Mouse (Mus musculus) lung, postnatal 0 days (tissue): ENCODE data around the gene Fam241b. TPM values are rescaled to one million over a fixed set of nuclear protein-coding genes. Genes with fewer than 3 reads are reported as not detected.

ENCODE experiments used
- ATAC-seq: fragments of 200-750 bp; cut with Nextera tagmentation; 2 replicates; pipeline ENCODE4 v1.8.0; 2017; ENCODE audit warnings: moderate library complexity
- DNase-seq: peaks from one replicate; pipeline ENCODE4 v3.0.0-alpha.2; 2016; ENCODE audit warnings: low spot score
- H3K27ac ChIP-seq: fragments of 300-500 bp; sonication (generic); 2 replicates; pipeline ENCODE4 v1.5.1; 2014; ENCODE audit warnings: antibody characterized with exemption, mild to moderate bottlenecking, low read length, mixed read lengths
- H3K27me3 ChIP-seq: fragments of 300-500 bp; sonication (generic); replicated peaks from 2 replicates; pipeline ENCODE4 v1.6.1; 2014; ENCODE audit warnings: low read length, mixed read lengths; ENCODE audit not compliant: insufficient read depth
- H3K36me3 ChIP-seq: fragments of 300-500 bp; sonication (generic); 2 replicates; pipeline ENCODE4 v1.6.1; 2014; ENCODE audit warnings: low read length, mixed read lengths; ENCODE audit not compliant: insufficient read depth
- H3K4me1 ChIP-seq: fragments of 300-500 bp; sonication (generic); 2 replicates; pipeline ENCODE4 v1.6.1; 2014; ENCODE audit warnings: antibody characterized with exemption, low read depth, low read length, mixed read lengths; ENCODE audit not compliant: insufficient read depth
- H3K4me2 ChIP-seq: fragments of 300-500 bp; sonication (generic); replicated peaks from 2 replicates; pipeline ENCODE4 v1.6.1; 2014; ENCODE audit warnings: low read depth, mild to moderate bottlenecking, low read length, moderate library complexity, mixed read lengths
- H3K4me3 ChIP-seq: fragments of 300-500 bp; sonication (generic); 2 replicates; pipeline ENCODE4 v1.5.1; 2014; ENCODE audit warnings: low read depth, low read length
- H3K9ac ChIP-seq: fragments of 300-500 bp; sonication (generic); replicated peaks from 2 replicates; pipeline ENCODE4 v1.6.1; 2014; ENCODE audit warnings: low read depth, mild to moderate bottlenecking
- H3K9me3 ChIP-seq: fragments of 300-500 bp; sonication (generic); 2 replicates; pipeline ENCODE4 v1.6.1; 2016; ENCODE audit warnings: low read length, mixed read lengths
- CTCF ChIP-seq: IDR thresholded peaks from 2 replicates; pipeline ENCODE4 v1.5.1; 2016; ENCODE audit warnings: antibody characterized with exemption, mild to moderate bottlenecking
- EP300 ChIP-seq: IDR thresholded peaks from 2 replicates; pipeline ENCODE4 v1.6.1; 2016; ENCODE audit warnings: antibody characterized with exemption, mild to moderate bottlenecking, control low read depth
- WGBS: fragments of 180-500 bp; shearing (Covaris S2); extraction: QIAGEN DNeasy Blood & Tissue Kit; methylation state at CpG from one replicate; pipeline ENCODE4 v1.1.7; 2014; 5-methylcytosine and 5-hydroxymethylcytosine counted together
- polyA plus RNA-seq: library from polyadenylated mRNA; unstranded; fragments of >200 nt; fragmentation: Nextera tagmentation; extraction: Ambion mirVana; gene quantifications from 2 replicates; pipeline ENCODE4 v1.2.1, GENCODE M21; 2015

Fam241b gene
- polyA plus RNA-seq, 1 experiment from 2014 or later, result 16.8 TPM

DNA sequence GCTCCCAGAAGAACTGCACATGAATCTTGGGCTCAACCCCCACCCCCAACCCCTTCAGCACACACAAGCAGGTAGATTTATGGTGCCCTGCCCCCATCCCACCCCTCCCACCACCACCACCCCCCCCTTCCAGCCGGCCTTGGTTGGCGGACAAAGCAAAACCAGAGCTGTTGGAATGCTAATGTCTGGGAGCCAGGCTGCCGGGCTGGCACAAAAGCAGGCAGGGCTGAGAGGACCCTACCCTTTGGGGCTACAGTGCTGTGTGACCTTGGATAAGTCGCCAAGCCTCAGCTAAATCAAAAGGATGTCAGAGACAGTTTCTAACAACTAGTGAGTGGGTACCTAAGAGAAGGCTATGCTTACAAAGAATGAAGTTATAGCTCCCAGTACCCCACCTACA lies 6.6 kb downstream of the Fam241b start:
- no peak for ATAC-seq
- DNase-seq, result no peak
- TF ChIP-seq EP300, result no peak
- no peak for TF ChIP-seq CTCF
- no peak overlapping the region for H3K4me3 ChIP-seq
- no peak overlapping the region for H3K27ac ChIP-seq
- peaks cover 4% of the 10 kb centered on the region; the same call in 1 of the 2 replicates for H3K4me1 ChIP-seq
- WGBS, result 22% methylated on average over 4 of the region's 4 CpGs
- no peak overlapping the region for H3K4me2 ChIP-seq
- peaks cover 37% of the 10 kb centered on the region for H3K27me3 ChIP-seq
- H3K36me3 ChIP-seq, result no peaks in the 10 kb centered on the region
- H3K9me3 ChIP-seq, result no peaks in the 10 kb centered on the region
- H3K9ac ChIP-seq, result no peak overlapping the region

DNA sequence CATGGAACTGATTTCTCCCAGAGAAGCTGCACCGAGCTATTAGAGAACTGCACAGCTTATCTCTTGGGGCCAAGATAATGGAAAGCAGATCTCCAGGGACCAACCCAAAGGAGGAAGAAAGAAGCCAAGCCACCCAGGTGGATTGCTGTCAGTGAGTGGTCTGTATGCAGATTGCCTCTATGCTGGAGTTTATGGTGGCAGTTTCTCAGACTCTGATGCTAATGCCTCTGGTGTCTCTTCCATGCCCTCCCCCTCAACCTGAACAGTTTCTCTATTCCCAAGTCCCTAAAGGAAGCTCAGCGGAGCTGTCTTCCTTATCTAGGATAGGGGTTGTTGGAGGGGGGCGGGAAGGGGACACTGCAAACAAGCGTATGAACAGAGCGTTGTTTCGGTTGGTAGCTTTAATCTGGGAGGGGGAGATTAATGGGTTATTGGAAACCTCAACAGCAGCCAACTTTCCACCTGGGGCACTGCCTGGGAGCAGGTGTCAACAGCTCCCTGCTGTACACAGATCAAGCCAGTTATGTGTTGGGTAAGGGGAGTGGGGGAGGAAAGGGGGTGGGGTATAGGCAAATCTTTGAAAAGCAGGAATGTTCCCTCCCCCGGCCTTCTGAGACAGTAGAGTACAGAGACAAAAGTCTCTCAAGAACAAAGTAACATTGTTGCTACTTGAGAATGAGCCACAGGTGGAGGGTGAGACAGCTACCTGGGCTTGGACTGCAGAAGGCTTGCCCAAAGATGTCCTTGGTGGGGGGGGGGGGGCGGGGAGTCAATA lies 7.8 kb downstream of the Fam241b start:
- ATAC-seq (no peak), DNase-seq (no peak)
- Histone ChIP-seq H3K36me3 (no peaks in the 10 kb centered on the region), H3K9me3 (no peaks in the 10 kb centered on the region), H3K4me3 (no peak overlapping the region), H3K27me3 (peaks cover 48% of the 10 kb centered on the region), H3K4me1 (peaks cover 4% of the 10 kb centered on the region; the same call in 1 of the 2 replicates), H3K4me2 (no peak overlapping the region), H3K27ac (no peak overlapping the region), H3K9ac (no peak overlapping the region)
- TF ChIP-seq CTCF (no peak), EP300 (no peak)
- 4% methylated on average over 8 of the region's 8 CpGs for WGBS

DNA sequence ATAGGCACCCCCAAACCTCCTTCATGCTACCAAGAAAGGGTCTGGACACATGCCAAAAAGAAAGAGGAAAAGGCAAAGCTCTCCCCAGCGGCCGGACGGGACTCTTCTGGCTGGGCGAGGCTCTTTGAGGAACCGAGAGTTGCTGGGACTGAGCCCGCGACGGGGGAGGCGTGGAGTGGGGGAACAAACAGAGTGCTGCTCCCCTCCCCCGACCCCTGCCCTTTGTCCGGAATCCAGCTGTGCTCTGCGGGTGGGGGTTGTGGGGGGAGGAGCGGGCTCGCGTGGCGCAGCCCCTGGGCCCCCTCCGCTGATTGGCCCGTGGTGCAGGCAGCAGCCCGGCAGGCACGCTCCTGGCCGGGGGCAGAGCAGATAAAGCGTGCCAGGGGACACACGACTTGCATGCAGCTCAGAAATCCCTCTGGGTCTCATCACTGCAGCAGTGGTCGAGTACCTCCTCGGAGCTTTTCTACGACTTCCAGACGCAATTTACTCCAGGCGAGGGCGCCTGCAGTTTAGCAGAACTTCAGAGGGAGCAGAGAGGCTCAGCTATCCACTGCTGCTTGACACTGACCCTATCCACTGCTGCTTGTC lies 10.9 kb downstream of the Fam241b start, which contains the start of gene Neurog3:
Gene Neurog3, plus strand, starts transcription at position 400 of the 591 bp plus-strand sequence.
- H3K36me3 ChIP-seq, result no peaks in the 10 kb centered on the region
- no peaks in the 10 kb centered on the region for H3K9me3 ChIP-seq
- H3K27ac ChIP-seq, result no peak within 1 kb of the TSS
- TF ChIP-seq CTCF, result no peak
- no peak for TF ChIP-seq EP300
- peak within 1 kb of the TSS; percentile 51 for H3K4me2 ChIP-seq
- peaks cover 4% of the 10 kb centered on the region; the same call in 1 of the 2 replicates for H3K4me1 ChIP-seq
- H3K27me3 ChIP-seq, result peaks cover 78% of the 10 kb centered on the region
- ATAC-seq (peak; percentile 35; the same call in 1 of the 2 replicates), DNase-seq (peak; percentile 16)
- no peak within 1 kb of the TSS for H3K9ac ChIP-seq
- WGBS, result under 1% methylated on average over 28 of the region's 29 CpGs
- peak within 1 kb of the TSS; percentile 28 for H3K4me3 ChIP-seq

DNA sequence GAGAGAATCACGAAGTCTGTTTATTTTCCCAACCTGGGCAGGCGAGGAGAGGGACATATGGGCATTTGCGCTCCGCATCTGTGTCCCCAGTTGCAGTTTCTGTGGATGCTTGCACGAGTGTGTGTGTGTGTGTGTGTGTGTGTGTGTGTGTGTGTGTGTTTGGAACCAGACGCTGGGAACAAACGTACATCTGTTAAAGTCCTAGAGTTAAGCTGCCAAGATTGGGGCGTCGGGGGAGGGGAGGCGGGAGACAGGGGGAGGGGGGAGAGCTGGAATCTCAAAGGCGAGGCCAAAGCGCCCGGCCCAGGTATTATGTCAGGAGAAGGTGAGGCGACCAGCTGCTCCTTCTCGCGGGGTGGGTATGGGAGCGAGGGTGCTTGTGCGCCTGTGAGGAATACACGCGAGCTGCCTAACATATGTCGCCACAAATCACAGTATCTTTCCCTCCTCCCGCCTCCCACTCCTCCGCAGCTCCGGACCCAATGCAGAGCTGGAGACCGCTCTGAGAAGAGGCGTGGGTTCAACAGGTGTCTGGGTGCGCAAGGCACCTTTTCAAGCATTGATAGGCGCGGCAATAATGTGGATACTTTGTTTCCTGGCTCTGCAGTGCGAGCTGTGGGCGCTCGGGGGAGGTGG lies 15.3 kb downstream of the Fam241b start:
- no peaks in the 10 kb centered on the region for H3K9me3 ChIP-seq
- DNase-seq (no peak), ATAC-seq (no peak)
- no peak overlapping the region for H3K9ac ChIP-seq
- H3K36me3 ChIP-seq, result no peaks in the 10 kb centered on the region
- TF ChIP-seq CTCF (no peak), EP300 (no peak)
- no peak overlapping the region for H3K27ac ChIP-seq
- H3K4me1 ChIP-seq, result peaks cover 4% of the 10 kb centered on the region; the same call in 1 of the 2 replicates
- H3K27me3 ChIP-seq, result peaks cover 55% of the 10 kb centered on the region
- no peak overlapping the region for H3K4me2 ChIP-seq
- H3K4me3 ChIP-seq, result no peak overlapping the region
- WGBS, result 2% methylated on average over 28 of the region's 32 CpGs

DNA sequence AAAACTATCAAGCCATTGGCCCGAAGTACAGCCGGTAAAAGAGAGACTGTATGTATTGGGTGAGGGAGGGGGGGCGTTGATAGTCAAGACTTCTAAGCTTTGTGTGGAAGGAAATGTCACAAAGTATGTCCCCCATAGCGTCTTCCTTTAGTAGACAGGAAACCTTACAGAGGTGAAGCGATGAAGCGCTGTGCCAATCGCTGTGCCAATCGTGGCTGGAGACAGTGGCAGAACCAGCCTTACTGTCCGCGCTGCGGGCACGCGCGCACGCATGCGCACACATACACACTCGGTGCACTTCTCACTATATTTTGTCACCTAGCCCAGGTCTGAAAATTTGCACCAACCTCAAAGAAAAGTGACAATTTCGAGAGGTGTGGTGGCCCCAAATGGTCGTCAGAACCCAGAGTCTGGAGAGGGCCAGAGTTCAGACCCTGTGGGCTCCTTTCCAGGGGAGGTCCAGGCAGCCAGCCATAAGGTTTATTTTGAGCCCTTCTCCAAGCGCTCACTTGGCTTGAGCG lies 15.9 kb downstream of the Fam241b start:
- no peak overlapping the region for H3K4me3 ChIP-seq
- no peak overlapping the region for H3K4me2 ChIP-seq
- no peaks in the 10 kb centered on the region for H3K36me3 ChIP-seq
- H3K9ac ChIP-seq, result no peak overlapping the region
- no peaks in the 10 kb centered on the region for H3K9me3 ChIP-seq
- no peak overlapping the region for H3K27ac ChIP-seq
- DNase-seq (no peak), ATAC-seq (no peak)
- H3K27me3 ChIP-seq, result peaks cover 48% of the 10 kb centered on the region
- TF ChIP-seq CTCF (no peak), EP300 (no peak)
- 36% methylated on average over 21 of the region's 21 CpGs for WGBS
- H3K4me1 ChIP-seq, result peaks cover 2% of the 10 kb centered on the region; the same call in 1 of the 2 replicates

DNA sequence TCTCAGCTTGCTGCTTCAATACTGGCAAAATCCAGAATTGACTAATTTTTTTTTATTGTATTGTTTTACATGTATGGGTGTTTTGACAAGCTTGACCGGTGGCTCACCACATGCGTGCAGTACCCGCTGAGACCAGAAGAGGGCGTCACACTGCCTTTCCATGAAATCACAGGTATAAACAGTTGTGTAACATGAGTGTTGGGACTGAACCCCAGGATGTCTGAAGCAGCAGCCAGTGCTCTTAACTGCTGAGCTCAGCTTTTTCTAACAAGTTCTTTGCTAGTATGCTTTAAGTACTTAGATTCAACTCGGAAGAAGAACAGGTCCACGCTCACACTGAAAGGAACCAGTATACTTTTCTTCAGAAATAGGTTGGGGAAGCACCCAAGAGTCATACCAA lies 16.6 kb downstream of the Fam241b start:
- Histone ChIP-seq H3K4me3 (no peak overlapping the region), H3K4me1 (no peaks in the 10 kb centered on the region), H3K9ac (no peak overlapping the region), H3K36me3 (no peaks in the 10 kb centered on the region), H3K9me3 (no peaks in the 10 kb centered on the region), H3K4me2 (no peak overlapping the region), H3K27ac (no peak overlapping the region), H3K27me3 (peaks cover 42% of the 10 kb centered on the region)
- DNase-seq, result no peak
- 41% methylated on average over 6 of the region's 6 CpGs for WGBS
- no peak for TF ChIP-seq EP300
- peak; percentile 49 for TF ChIP-seq CTCF
- no peak for ATAC-seq
